In the genomic region with DNA sequence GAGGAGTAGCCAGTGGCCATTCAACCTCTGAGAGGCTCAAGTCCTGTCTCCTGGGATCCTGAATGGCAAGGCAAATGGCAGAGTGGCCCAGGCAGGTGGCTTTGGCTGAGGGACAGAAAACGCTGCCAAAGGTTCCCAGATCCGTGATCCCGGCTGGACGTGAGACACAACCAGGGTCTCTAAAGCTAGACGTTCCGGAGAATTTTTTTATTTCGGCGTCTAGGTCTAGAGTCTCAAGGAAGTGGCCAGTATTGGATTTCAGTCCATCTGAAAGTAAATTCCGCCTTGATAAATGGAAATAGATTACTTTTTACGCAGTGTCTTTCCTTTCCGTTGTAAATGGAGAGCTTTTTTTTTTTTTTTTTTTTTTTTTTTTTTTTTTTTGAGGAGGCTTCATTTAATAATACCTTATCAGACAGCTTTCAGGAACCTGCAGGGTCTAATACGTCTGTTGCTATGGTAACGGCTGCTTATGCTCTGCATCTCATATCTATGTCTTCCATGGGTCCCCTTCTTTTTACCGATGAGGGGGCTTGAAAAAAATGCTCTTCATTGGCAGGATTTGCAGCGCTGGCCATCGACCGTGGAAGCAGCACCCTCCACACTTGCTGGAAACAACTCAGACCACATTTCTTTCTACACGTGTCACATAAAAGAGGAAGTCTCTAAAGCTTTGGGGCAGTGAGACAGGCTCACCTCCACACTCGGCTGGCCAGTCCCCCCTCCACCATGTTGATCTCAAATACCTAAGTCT, we compare ENCODE assay signal across 16 mouse cellular contexts.
DNase-seq lines count a peak whose midpoint lies in the region; ATAC-seq and TF ChIP-seq lines count a peak whose summit lies in the region.
"Had no signal": no experiment of that assay in that cellular context is flagged by ENCODE, and none has a peak within 500 bp of the region (broad histone marks: within the 10 kb centered on the region; RNA-seq: fewer than 3 reads in every experiment).

No protein-coding gene starts in this region.

- no peak for ATAC-seq in hindbrain, embryonic 11.5 days (ENCODE audit: low FRiP score)
- peak; percentile 48; the same call in 1 of the 2 replicates for ATAC-seq in granulocyte monocyte progenitor cell, adult 5-6 weeks (replicated peaks; ENCODE audit: poor library complexity, severe bottlenecking)
- ATAC-seq in midbrain, embryonic 14.5 days (ENCODE audit: low FRiP score, low TSS enrichment): no peak
- no peak for ATAC-seq in heart, embryonic 12.5 days (ENCODE audit: insufficient number of reproducible peaks, low FRiP score)

- no peak overlapping the region for H3K4me3 ChIP-seq in hindbrain, embryonic 11.5 days (ENCODE audit: low read depth, low read length)
- H3K4me3 ChIP-seq in hindbrain, embryonic 10.5 days: no peak overlapping the region
- H3K4me3 ChIP-seq in midbrain, embryonic 14.5 days (replicated peaks; ENCODE audit: low read depth, low read length): no peak overlapping the region
- H3K4me3 ChIP-seq in heart, embryonic 12.5 days: no peak overlapping the region
- H3K4me3 ChIP-seq: heart, embryonic 10.5 days had no signal

- no peaks in the 10 kb centered on the region; the same call in 1 of the 2 replicates for H3K4me1 ChIP-seq in hindbrain, embryonic 11.5 days (replicated peaks; ENCODE audit: control insufficient read depth, insufficient read depth, low read length)
- peaks cover 36% of the 10 kb centered on the region for H3K4me1 ChIP-seq in hindbrain, embryonic 10.5 days (replicated peaks)
- peaks cover 34% of the 10 kb centered on the region for H3K4me1 ChIP-seq in midbrain, embryonic 14.5 days (ENCODE audit: control insufficient read depth, insufficient read depth, low read length)
- peaks cover 15% of the 10 kb centered on the region; the same call in 1 of the 2 replicates for H3K4me1 ChIP-seq in heart, embryonic 12.5 days (replicated peaks)

- no peak for DNase-seq in hindbrain, embryonic 11.5 days (ENCODE audit: low spot score)
- no peak for DNase-seq in hindbrain, embryonic 10.5 days (ENCODE audit: low spot score)
- DNase-seq in brain, embryonic 14.5 days (ENCODE audit: low read depth): peak; percentile 87
- DNase-seq in midbrain, embryonic 14.5 days: peak; percentile 86
- no peak for DNase-seq in frontal cortex, postnatal 36 days (ENCODE audit: low spot score in 2 of 2)
- no peak for DNase-seq in left cerebral cortex, adult 11 months (ENCODE audit: low spot score)
- DNase-seq: cerebellum, adult 11-12 months; embryo, embryonic 11 days; gastrocnemius, postnatal 10 days; kidney, adult 8-10 months; lung, postnatal 36 days; thymus, postnatal 25 days had no signal

- 85% methylated on average over 19 of the region's 19 CpGs for WGBS in hindbrain, embryonic 11.5 days
- WGBS in hindbrain, embryonic 10.5 days: 86% methylated on average over 19 of the region's 19 CpGs
- WGBS in midbrain, embryonic 14.5 days: 57% methylated on average over 19 of the region's 19 CpGs
- WGBS in heart, embryonic 12.5 days: 80% methylated on average over 19 of the region's 19 CpGs

- no peak overlapping the region for H3K4me2 ChIP-seq in hindbrain, embryonic 11.5 days (replicated peaks; ENCODE audit: low read depth, low read length)
- H3K4me2 ChIP-seq in midbrain, embryonic 14.5 days (ENCODE audit: low read length): no peak overlapping the region
- H3K4me2 ChIP-seq in heart, embryonic 12.5 days: no peak overlapping the region

- no peaks in the 10 kb centered on the region for H3K27me3 ChIP-seq in hindbrain, embryonic 11.5 days (ENCODE audit: control insufficient read depth, insufficient read depth, low read length)
- H3K27me3 ChIP-seq in hindbrain, embryonic 10.5 days (ENCODE audit: insufficient read depth, poor library complexity, severe bottlenecking): no peaks in the 10 kb centered on the region
- no peaks in the 10 kb centered on the region for H3K27me3 ChIP-seq in midbrain, embryonic 14.5 days (ENCODE audit: control insufficient read depth, insufficient read depth, low read length)
- H3K27me3 ChIP-seq in heart, embryonic 12.5 days (replicated peaks): 0 out of 2 replicates have a peak, but pooled peaks cover 5% of the 10 kb centered on the region

- TF ChIP-seq CTCF in brain, embryonic 14.5 days (IDR thresholded peaks at IDR 0.05; ENCODE audit: borderline replicate concordance, extremely low read depth, insufficient read depth, insufficient read length): no peak

- no peaks in the 10 kb centered on the region for H3K36me3 ChIP-seq in hindbrain, embryonic 11.5 days (ENCODE audit: control insufficient read depth, insufficient read depth, low read length)
- peaks cover 82% of the 10 kb centered on the region for H3K36me3 ChIP-seq in hindbrain, embryonic 10.5 days
- H3K36me3 ChIP-seq in midbrain, embryonic 14.5 days (ENCODE audit: control insufficient read depth, insufficient read depth, low read length): peaks cover 40% of the 10 kb centered on the region
- peaks cover 24% of the 10 kb centered on the region for H3K36me3 ChIP-seq in heart, embryonic 12.5 days

- no peaks in the 10 kb centered on the region for H3K9me3 ChIP-seq in hindbrain, embryonic 11.5 days (ENCODE audit: control insufficient read depth, low read length)
- H3K9me3 ChIP-seq in hindbrain, embryonic 10.5 days: 0 out of 2 replicates have a peak, but pooled peaks cover 10% of the 10 kb centered on the region
- H3K9me3 ChIP-seq in midbrain, embryonic 14.5 days (ENCODE audit: control insufficient read depth, low read length): no peaks in the 10 kb centered on the region
- H3K9me3 ChIP-seq in heart, embryonic 12.5 days (replicated peaks): no peaks in the 10 kb centered on the region
- H3K9me3 ChIP-seq: heart, embryonic 10.5 days had no signal

- no peak for TF ChIP-seq POLR2A in brain, embryonic 14.5 days (IDR thresholded peaks at IDR 0.05; ENCODE audit: borderline replicate concordance, extremely low read depth, insufficient read depth, insufficient read length, poor library complexity, severe bottlenecking)

- peak overlapping the region; percentile 49; the same call in 1 of the 2 replicates for H3K27ac ChIP-seq in hindbrain, embryonic 11.5 days (ENCODE audit: low read depth, low read length)
- H3K27ac ChIP-seq in hindbrain, embryonic 10.5 days: no peak overlapping the region
- peak overlapping the region; percentile 82 for H3K27ac ChIP-seq in midbrain, embryonic 14.5 days (replicated peaks; ENCODE audit: low read depth, low read length)
- H3K27ac ChIP-seq in heart, embryonic 12.5 days (ENCODE audit: poor library complexity, severe bottlenecking): no peak overlapping the region
- H3K27ac ChIP-seq: heart, embryonic 10.5 days; liver, embryonic 14.5 days had no signal

- H3K9ac ChIP-seq in hindbrain, embryonic 11.5 days (ENCODE audit: low read depth, low read length): no peak overlapping the region
- H3K9ac ChIP-seq in midbrain, embryonic 14.5 days (replicated peaks; ENCODE audit: low read length): no peak overlapping the region; the same call in 1 of the 2 replicates
- no peak overlapping the region for H3K9ac ChIP-seq in heart, embryonic 12.5 days
- H3K9ac ChIP-seq: liver, embryonic 14.5 days had no signal

Comparison
In these comparisons a context has a peak if more than half of its experiments do, and no peak if none do; other contexts are left out.
1. H3K27ac ChIP-seq: peak in hindbrain, embryonic 11.5 days (single experiment) and midbrain, embryonic 14.5 days (single experiment); none in hindbrain, embryonic 10.5 days (single experiment) and heart, embryonic 12.5 days (single experiment).
2. DNase-seq: peak in brain, embryonic 14.5 days (single experiment) and midbrain, embryonic 14.5 days (single experiment); none in hindbrain, embryonic 11.5 days (single experiment), hindbrain, embryonic 10.5 days (single experiment), frontal cortex, postnatal 36 days (0 of 2) and left cerebral cortex, adult 11 months (single experiment).